Mouse (Mus musculus): ENCODE measurements at regions not wholly inside any gene's neighbourhood (a gene's known extent, or its start where the extent isn't known, plus 50 kb on each side); places are given as distances from the start of the nearest gene placed in this dataset.
A peak's percentile ranks its signal among the peaks of the same experiment; 100 is the strongest.

DNA sequence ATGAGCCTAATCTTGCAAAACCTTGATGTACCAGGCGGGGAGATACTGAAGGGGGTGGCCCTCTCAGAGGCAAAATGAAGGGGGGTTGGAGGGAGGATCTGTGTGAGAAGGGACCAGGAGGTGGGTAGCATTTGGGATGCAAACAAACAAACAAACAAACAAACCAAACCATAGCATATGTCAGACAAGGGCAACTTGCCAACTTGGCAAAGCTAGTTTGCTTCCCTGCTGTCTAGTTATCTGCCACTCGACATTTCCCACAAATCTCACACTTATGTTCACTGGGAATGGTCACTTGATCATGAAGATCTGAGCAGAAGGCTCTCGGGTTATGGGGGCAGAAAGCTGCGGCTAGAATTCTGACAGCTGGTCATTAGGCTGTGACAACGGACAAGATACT is 65.9 kb upstream of the Bod1l start:
- H3K4me2 ChIP-seq (ENCODE audit: low read depth, low read length), result no peak overlapping the region
- no peaks in the 10 kb centered on the region for H3K27me3 ChIP-seq (ENCODE audit: control insufficient read depth, insufficient read depth, low read depth, low read length)
- WGBS (ENCODE audit: insufficient replicate concordance), result 67% methylated on average over 5 of the region's 5 CpGs
- H3K27ac ChIP-seq (ENCODE audit: low read length), result no peak overlapping the region
- H3K4me3 ChIP-seq (ENCODE audit: low read depth, low read length), result no peak overlapping the region
- H3K9ac ChIP-seq (ENCODE audit: low read depth, low read length), result no peak overlapping the region
- H3K9me3 ChIP-seq (replicated peaks; ENCODE audit: control insufficient read depth, low read length), result no peaks in the 10 kb centered on the region
- ATAC-seq (ENCODE audit: low read depth), result no peak
- H3K4me1 ChIP-seq (ENCODE audit: control insufficient read depth, low read depth, low read length), result no peaks in the 10 kb centered on the region
- no peaks in the 10 kb centered on the region for H3K36me3 ChIP-seq (ENCODE audit: control insufficient read depth, insufficient read depth)

GRCm38 (mm10) chr5:41907749-41908148 is 63.6 kb upstream of the Bod1l start:
- ATAC-seq (ENCODE audit: low read depth), result peak; percentile 62
- WGBS (ENCODE audit: insufficient replicate concordance), result 39% methylated on average over 1 of the region's 1 CpGs
- Histone ChIP-seq H3K4me1 (ENCODE audit: control insufficient read depth, low read depth, low read length) (no peaks in the 10 kb centered on the region), H3K4me3 (ENCODE audit: low read depth, low read length) (no peak overlapping the region), H3K9me3 (replicated peaks; ENCODE audit: control insufficient read depth, low read length) (no peaks in the 10 kb centered on the region), H3K36me3 (ENCODE audit: control insufficient read depth, insufficient read depth) (no peaks in the 10 kb centered on the region), H3K9ac (ENCODE audit: low read depth, low read length) (no peak overlapping the region), H3K27me3 (ENCODE audit: control insufficient read depth, insufficient read depth, low read depth, low read length) (no peaks in the 10 kb centered on the region), H3K27ac (ENCODE audit: low read length) (no peak overlapping the region), H3K4me2 (ENCODE audit: low read depth, low read length) (no peak overlapping the region)

GRCm38 (mm10) chr5:41904512-41904911 is 60.4 kb upstream of the Bod1l start:
- no peaks in the 10 kb centered on the region for H3K4me1 ChIP-seq (ENCODE audit: control insufficient read depth, low read depth, low read length)
- H3K27me3 ChIP-seq (ENCODE audit: control insufficient read depth, insufficient read depth, low read depth, low read length), result no peaks in the 10 kb centered on the region
- no peak overlapping the region for H3K9ac ChIP-seq (ENCODE audit: low read depth, low read length)
- ATAC-seq (ENCODE audit: low read depth), result peak; percentile 79
- H3K4me2 ChIP-seq (ENCODE audit: low read depth, low read length), result no peak overlapping the region
- H3K9me3 ChIP-seq (replicated peaks; ENCODE audit: control insufficient read depth, low read length), result no peaks in the 10 kb centered on the region
- H3K27ac ChIP-seq (ENCODE audit: low read length), result no peak overlapping the region
- no peak overlapping the region for H3K4me3 ChIP-seq (ENCODE audit: low read depth, low read length)
- H3K36me3 ChIP-seq (ENCODE audit: control insufficient read depth, insufficient read depth), result no peaks in the 10 kb centered on the region
- 15% methylated on average over 1 of the region's 1 CpGs for WGBS (ENCODE audit: insufficient replicate concordance)

DNA sequence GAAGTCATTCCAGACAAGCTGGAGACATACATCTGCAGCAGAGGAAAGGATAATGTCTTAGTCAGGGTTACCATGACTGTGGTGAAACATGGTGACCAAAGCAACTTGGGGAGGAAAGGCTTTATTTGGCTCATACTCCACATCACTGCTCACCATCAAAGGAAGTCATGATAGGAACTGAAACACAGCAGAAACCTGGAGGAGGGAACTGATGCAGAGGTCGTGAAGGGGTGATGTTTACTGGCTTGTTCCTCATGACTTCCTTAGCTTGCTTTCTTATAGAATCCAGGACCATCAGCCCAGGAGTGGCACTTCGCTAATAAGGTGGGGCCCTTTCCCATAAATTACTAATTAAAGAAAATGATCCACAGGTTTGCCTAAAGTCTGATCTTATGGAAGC is 55.1 kb upstream of the Bod1l start:
- WGBS (ENCODE audit: insufficient replicate concordance), result 43% methylated on average over 2 of the region's 2 CpGs
- H3K4me2 ChIP-seq (ENCODE audit: low read depth, low read length), result no peak overlapping the region
- H3K27ac ChIP-seq (ENCODE audit: low read length), result no peak overlapping the region
- H3K9me3 ChIP-seq (replicated peaks; ENCODE audit: control insufficient read depth, low read length), result no peaks in the 10 kb centered on the region
- H3K36me3 ChIP-seq (ENCODE audit: control insufficient read depth, insufficient read depth), result no peaks in the 10 kb centered on the region
- no peak overlapping the region for H3K4me3 ChIP-seq (ENCODE audit: low read depth, low read length)
- H3K9ac ChIP-seq (ENCODE audit: low read depth, low read length), result no peak overlapping the region
- no peaks in the 10 kb centered on the region for H3K27me3 ChIP-seq (ENCODE audit: control insufficient read depth, insufficient read depth, low read depth, low read length)
- H3K4me1 ChIP-seq (ENCODE audit: control insufficient read depth, low read depth, low read length), result no peaks in the 10 kb centered on the region
- ATAC-seq (ENCODE audit: low read depth), result no peak

DNA sequence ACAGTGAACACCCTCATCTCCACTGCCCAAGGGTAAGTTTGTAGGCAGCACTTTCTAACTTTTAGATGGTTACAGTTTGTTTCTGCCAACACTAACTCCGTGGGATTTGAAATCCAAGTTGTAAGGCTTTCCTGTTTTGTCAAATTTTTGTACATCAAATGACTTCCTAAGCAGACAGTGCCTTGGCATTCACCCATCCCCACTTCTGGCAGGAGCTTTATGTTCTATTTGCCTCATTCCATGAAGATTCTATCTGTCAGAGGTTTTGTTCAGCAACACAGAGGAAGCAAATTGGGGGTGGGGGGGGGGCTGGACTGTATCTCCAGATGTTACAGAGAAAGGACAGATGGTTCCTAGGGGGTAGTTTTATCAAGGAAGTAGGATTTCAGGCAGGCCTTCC is 54.6 kb upstream of the Bod1l start:
- ATAC-seq (ENCODE audit: low read depth), result no peak
- H3K4me2 ChIP-seq (ENCODE audit: low read depth, low read length), result no peak overlapping the region
- H3K27ac ChIP-seq (ENCODE audit: low read length), result no peak overlapping the region
- H3K9ac ChIP-seq (ENCODE audit: low read depth, low read length), result no peak overlapping the region
- H3K27me3 ChIP-seq (ENCODE audit: control insufficient read depth, insufficient read depth, low read depth, low read length), result no peaks in the 10 kb centered on the region
- no peak overlapping the region for H3K4me3 ChIP-seq (ENCODE audit: low read depth, low read length)
- no peaks in the 10 kb centered on the region for H3K9me3 ChIP-seq (replicated peaks; ENCODE audit: control insufficient read depth, low read length)
- 47% methylated on average over 1 of the region's 1 CpGs for WGBS (ENCODE audit: insufficient replicate concordance)
- H3K36me3 ChIP-seq (ENCODE audit: control insufficient read depth, insufficient read depth), result no peaks in the 10 kb centered on the region
- H3K4me1 ChIP-seq (ENCODE audit: control insufficient read depth, low read depth, low read length), result no peaks in the 10 kb centered on the region

Measured in liver, embryonic 16.5 days (tissue).